Mouse (Mus musculus) spleen, postnatal 0 days (tissue): ENCODE results near the gene Ralgps1. TPM values are rescaled to one million over a fixed set of nuclear protein-coding genes. Genes with fewer than 3 reads are reported as not detected.

ENCODE experiments used
- polyA plus RNA-seq: library from polyadenylated mRNA; unstranded; fragments of >200 nt; fragmentation: Nextera tagmentation; extraction: Ambion mirVana; gene quantifications from 2 replicates; pipeline ENCODE4 v1.2.1, GENCODE M21; 2015

Ralgps1 gene
- 2.2 and 2.3 TPM in 2 replicates for polyA plus RNA-seq

DNA sequence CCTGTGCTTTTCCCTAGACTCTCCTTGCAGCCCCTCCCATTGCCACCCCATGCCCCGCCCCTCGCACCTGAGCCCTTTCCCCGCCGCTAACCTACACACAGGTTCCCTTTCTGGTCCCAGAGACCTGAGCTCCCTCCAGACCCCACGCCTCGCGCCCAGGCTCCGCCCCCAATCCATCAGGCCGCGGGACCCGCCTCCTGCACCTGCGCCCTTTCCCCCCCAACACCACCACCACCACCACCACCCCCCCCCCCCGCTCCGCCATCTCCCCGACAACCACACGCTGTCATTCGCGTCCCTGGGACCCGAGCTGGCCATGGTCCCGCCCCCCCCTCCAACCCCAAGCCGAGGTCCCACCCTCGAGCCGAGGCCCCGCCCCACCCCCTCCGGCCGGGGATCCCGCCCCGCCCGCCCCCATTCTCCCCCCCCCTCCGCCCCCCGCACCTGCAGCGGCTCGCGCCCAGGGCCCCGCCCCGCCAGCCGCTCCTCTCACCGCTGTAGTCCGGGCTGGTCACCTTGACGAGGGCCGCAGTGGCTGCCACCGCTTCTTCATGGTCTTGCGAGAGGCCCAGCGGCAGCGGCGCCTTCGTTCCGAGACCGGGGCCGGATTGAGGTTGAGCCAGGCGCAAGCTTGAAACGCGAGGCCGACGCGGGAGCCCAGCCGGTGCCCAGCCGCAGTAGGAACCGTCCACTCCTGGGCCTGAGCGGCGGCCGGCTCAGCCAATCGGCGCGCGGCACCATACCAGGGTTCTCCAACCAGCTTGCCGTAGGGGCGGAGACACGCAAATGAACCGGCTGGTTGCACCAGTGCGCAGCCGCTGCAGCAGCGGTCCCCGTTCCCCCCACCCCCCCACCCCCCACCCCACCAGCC, at the start of gene Ralgps1:
Ralgps1 (minus strand) TSS at position 710 of the 871 bp plus-strand sequence.

DNA sequence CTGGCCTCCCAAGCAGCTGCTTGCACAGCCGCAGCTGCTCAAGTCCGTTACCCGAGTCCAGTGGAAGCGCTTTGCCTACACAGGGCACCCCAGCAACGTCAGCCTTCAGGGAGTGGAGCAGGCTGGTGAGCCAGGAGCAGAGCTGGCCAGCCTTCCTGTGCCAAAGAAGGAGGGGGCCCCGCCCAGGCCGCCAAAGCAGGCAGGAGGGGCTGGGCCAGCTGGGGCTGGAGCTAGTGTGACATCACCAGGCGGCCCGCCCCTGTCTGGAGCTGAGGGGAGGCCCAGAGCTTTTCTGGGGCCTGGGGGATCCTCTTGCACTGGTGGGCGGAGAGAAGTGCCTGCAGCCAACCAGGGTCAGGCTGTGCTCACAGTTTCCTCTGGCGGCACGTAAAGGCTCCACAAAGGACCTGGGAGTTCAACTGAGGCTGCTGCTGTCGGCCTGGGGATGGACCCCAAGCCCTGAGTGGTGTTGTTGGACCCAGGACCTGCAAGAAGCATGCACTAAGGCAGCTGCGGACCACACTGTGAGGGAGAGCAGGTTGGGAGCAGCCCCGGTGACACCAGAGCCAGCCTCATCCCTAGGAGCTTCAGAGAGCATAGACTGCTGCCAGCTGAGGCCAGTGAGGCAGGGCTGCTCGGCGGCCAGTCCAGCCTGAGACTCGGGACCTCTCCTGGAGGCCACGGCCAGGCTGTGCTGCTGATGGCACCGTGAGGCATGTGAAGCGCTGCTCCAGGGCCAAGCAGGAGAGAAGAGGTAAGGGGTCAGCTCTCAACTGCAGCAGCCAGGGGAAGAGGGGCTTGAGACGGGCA, 155.4 kb downstream of the Ralgps1 start, which contains the start of gene Angptl2:
Angptl2 (plus strand) TSS at position 370 of the 810 bp plus-strand sequence.

DNA sequence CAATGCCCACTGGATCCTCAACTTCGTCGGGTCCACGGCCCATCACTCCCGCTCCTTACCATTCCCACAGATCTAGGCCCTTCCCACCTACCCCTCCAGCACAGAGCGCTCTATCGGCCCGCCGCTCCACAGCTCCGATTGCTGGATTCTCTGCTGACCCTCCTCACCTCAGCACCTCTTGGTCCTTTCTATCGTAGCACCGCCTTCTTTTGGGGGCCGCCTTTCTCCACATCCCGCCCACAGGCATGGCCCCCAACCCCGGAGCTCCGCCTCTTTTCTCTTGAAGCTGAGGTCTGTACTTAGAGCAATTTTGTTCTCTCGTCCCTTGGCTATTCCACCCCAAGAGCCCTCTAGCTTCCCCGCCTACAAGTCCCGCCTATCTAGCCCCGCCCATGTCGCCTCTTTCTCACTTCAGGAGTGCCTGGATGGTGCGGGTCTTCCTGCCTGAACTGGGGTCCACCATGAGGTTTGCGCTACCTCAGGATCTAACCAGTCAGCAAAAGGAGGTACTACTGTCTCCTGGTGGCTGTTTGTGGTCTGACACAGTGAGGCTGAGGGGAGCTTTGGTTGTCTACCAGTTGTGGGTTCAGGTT, 239.7 kb downstream of the Ralgps1 start, which contains the start of gene Garnl3:
Garnl3 (minus strand) TSS at position 155 of the 593 bp plus-strand sequence.

Other genes with a start within 250 kb of the Ralgps1 start
- 5.0 and 6.6 TPM in 2 replicates for gene Garnl3, start 239.8 kb downstream of the Ralgps1 start, polyA plus RNA-seq
- gene Angptl2, start 155.4 kb downstream of the Ralgps1 start, polyA plus RNA-seq: 15.5 and 23.1 TPM in 2 replicates
- gene Zbtb34, start 59.8 kb upstream of the Ralgps1 start, polyA plus RNA-seq: 1.9 and 2.5 TPM in 2 replicates
- gene Zbtb43, start 97.1 kb upstream of the Ralgps1 start, polyA plus RNA-seq: 5.5 and 7.4 TPM in 2 replicates